Mouse (Mus musculus) mature B cell (primary cell): ENCODE measurements around the gene Dbp.

Source experiments
- in situ Hi-C: fragments of 300-500 bp; cut with MboI; formaldehyde crosslinking; loops from 2 replicates; pipeline ENCODE4 v1.14.3; 2019

Gene Dbp

DNA sequence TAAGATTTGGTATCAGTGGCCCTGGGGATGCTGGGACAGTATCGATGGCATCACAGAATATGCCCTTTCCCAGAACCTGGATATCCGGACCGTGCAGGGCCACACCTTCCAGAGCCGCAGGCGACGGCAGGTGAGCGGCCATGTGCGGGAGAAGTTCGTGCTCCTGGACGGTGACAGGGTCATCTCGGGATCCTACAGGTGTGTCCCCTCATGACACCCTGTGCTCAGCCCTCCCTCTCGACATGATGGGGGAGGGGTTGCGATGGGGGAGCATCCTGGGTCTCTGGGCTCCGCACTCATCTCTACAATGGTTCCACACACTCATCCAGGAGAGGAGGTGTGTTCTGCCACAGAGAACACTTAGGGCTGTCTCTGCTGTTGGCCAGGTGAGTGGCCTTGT lies 18.9 kb downstream of the Dbp start:
- in situ Hi-C loops, result no loop called here

DNA sequence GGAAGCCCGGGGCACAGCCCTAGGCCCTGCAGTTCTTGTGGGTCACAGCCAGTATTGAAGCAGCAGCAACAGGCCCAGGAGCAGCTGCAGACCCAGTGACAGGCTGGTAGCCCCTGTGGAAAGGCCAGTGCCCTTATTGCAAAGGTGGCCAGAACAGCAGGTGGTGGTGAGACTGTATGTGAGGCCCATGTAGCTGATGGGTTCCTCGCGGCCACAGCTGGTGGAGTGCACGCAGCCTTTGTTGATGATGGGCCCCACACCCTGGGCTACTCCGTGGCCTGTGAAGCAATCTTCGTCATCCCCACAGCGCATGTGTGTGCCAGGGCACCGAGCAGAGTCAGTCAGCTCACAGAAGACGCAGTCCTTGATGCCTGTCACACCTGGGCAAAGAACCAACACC lies 20.3 kb downstream of the Dbp start:
- in situ Hi-C loops, result no loop called here

DNA sequence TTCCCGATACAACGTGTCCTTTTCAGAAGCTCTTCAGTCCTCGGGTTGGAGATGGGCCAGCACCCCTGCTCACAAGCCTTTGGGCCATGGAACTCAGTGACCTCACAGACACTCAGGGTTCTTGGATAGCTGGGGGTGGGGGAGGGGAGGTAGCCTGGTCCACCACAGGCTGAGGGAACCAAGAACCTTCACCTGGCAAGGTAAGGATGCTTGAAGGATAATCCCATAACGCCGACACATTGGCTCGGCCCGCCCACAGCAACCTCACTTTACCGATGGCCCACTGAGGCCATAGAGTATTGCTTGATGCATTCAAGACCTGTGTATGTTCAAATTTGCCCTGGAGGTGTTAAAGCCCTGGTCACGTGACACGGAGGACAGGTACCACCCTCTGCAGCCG lies 20.8 kb downstream of the Dbp start, which contains the start of gene Spaca4:
Spaca4 (minus strand) TSS at position 101 of the 400 bp plus-strand sequence.
- in situ Hi-C loops, result no loop called here

DNA sequence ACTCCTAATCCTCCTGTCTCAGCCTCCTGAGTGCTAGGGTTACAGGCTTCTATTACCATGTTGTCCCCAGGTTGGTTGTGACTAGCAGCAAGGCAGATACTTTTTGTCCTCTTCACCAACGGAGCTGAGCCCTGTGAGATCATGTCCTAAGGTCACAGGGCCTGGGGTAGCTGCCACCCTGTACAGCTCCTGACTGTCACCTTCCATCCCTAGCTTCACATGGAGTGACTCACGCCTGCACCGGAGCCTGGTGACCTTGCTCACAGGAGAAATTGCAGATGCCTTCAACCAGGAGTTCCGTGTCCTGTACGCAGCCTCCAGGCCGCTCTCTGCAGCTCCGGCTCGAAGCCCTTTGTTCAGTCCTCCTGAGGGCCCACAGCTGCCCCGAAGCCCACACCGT lies 21.5 kb downstream of the Dbp start:
- in situ Hi-C loops, result no loop called here

DNA sequence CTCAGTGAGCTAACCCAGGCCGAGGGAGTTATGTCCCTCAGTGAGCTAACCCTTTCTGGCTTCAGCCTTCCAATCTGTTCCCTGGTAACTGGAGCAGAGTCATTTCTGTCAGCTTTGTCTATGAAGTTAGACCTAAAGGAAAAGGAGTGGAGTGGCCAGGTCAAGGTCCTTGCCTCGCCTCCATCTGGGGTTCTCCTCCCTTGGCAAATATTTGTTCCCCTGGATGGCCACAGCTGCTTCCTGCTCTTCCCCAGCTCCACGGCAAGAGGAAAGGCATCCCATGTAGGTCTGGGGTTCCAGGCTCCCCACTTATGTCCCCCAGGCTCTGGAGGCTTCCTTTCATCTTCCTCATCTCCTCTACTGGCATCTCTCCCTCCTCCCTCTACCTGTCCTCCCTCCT lies 22.7 kb downstream of the Dbp start:
- in situ Hi-C loops, result no loop called here

DNA sequence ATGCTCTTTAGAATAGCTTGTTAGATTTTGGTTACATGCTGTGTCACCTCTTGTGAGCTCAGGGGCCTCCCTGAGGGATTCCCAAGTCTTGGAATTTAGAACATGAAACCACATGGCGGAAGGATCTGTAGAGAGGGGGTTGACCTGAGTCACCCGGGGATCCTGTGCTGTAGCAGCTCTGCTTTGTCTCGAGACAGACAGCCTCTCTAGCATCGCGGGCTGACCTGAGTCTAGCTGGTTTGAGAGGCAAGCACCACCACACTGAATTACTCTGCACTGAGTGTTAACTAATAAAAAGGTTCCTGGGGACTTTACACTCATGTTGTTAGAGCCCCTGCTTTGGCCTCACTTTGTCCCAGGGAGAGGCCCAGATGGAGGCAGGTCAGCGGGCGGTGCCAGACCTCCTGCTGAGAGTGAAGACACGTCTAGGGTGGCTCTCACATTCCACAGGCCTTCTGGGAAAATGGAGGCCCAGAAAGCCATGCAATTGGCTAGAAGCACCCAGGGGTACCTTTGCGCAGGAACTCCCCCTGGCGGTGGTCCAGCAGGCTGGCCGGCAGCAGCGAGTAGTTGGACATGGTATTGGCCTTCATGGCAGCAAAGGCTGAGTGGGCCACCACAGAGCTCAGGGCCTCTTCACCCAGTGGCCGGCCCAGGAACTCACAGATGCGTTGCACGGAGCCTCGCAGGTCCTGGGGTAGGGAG lies 26.0 kb downstream of the Dbp start:
- in situ Hi-C loops, result loop anchor here (5.0 to 10.0 kb wide), 2 partner anchors 71 to 204 kb away; no protein-coding TSS in a partner anchor

DNA sequence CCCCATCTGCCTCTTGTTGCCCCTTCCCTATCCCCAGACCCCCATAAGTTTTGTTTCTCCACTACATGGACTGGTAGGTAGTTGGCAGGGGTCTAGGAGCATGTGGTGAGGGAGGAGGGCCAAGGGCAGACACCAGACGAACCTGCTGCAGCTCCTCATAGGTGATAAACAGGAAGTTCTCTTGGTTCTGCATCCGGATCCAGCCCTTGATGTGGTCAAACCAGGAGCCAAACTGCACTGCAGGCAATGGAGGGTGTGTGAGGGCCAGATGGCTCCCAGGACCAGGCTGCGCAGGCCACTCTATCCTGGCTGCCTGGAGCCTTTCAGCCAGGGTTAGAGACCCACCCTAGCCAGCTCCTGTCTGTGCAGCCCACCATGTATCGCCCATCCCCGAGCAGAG lies 28.6 kb downstream of the Dbp start:
- in situ Hi-C loops, result loop anchor here (5.0 to 10.0 kb wide), 2 partner anchors 69 to 201 kb away; no protein-coding TSS in a partner anchor

DNA sequence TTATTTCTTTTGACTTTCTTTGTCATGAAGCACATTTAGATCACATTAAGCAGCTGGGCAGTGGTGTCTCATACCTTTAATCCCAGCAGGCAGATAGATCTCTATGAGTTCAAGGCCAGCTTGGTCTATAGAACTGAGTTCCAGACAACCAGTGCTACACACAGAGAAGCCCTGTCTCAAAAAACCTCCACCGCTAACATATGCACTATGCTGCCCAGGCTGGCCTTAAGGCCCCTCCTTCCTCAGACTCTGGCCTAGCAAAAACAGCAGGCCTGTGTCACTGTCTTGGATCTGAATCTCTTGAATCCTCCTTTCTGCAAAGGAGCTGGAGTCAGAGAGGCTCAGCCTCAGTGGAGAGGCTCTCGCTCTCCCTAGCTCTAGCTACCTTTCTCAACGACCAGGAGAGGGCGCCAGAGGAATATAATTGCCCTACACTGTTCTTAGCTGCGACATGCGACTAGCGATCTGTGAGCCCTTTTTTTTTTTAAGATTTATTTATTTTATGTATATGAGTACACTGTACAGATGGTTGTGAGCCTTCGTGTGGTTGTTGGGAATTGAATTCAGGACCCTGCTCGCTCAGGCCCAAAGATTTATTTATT lies 34.4 kb downstream of the Dbp start:
- in situ Hi-C loops, result loop anchor here (10.0 kb wide), 1 partner anchor 196 kb away; no protein-coding TSS in a partner anchor

DNA sequence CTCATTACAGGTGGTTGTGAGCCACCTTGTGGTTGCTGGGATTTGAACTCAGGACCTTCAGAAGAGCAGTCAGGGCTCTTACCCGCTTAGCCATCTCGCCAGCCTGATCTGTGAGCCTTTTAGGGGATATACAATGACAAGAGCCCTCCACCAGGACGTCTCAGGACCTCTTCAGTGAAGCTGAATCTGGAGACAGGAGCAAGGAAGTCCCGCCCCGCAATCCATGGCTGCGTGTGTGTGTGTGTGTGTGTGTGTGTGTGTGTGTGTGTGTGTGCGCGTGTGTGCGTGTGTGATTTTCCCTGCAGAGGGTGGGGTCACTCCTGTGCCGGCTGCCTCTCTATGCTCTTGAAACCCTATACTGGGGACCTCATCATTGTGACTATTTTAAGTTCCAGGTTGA lies 34.9 kb downstream of the Dbp start:
- in situ Hi-C loops, result loop anchor here (10.0 kb wide), 1 partner anchor 195 kb away; no protein-coding TSS in a partner anchor

DNA sequence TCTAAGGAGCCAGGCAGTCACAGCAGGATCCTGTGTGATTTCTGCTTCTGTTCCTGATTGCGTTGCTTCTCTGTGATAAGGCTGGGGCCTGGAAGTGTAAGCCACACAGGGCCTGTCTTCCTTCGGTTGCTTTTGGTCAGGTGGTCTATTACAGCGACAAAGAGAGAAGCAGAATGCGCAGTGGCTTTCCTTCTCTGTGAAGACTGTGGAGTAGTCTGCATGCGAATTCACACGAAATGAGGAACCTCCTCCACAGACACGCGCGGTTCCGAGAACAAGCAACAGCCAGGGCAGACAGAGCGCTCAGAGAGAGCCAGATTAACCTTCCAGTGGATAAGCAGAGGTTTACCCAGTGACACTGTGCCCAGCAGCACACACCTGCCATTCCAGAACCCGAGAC lies 36.4 kb downstream of the Dbp start:
- in situ Hi-C loops, result no loop called here

DNA sequence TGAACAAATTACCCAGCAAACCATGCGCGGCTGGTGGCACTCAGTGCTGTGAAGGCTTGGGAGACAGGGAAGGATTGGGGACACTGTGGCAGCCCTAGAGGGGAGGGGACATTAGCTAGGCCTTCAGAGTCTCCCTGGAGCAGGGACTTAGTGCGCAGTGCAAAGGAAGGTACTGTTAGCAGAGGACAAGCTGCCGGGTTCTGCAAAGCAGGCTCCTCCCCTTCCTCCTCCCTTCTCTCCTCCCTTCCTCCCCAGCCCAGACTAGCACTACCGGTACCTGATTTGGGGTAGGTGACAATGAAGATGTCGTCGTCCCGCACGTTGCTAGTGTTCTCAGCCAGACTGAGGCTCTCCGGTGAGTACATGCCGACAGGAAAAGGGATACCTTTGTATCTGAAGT lies 36.9 kb downstream of the Dbp start:
- in situ Hi-C loops, result no loop called here

DNA sequence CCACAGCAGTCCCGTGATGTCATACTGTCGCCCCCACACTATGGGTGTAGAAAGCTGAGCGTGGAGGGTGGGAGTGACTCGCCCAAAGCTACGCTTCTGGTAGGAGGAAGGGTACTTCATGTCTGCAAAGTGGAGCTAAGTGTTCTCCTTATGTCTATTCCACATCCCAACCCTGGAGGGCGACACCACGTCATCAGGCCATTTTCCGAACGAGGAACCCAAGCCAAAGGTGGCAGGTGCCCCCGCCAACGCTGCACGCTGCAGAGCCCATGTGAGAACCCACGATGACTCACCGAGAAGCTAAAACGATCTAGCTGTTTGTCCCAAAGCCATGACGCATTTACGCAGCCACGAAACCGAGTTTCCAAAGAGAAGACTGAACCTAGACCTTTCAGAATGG lies 37.5 kb downstream of the Dbp start:
- in situ Hi-C loops, result no loop called here

DNA sequence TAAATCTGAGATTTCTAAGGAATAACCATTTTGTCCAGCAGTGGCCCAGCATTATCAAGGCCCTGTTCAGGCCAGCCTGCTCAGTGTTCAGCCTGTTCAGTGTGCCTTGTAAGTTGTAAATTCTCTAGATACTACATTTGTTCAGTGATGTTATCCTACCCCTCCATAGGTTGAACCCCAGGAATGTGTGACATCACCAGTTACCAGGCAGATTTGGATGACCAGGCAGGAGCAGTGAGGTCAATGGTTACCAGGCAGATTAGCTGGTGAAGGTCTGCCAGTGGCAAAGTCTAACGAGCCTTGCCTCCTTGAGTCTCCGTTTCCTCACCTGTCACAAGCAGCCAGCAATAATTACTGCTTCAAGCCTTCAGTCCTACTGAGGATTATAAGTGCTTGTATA lies 39.5 kb downstream of the Dbp start:
- in situ Hi-C loops, result no loop called here

DNA sequence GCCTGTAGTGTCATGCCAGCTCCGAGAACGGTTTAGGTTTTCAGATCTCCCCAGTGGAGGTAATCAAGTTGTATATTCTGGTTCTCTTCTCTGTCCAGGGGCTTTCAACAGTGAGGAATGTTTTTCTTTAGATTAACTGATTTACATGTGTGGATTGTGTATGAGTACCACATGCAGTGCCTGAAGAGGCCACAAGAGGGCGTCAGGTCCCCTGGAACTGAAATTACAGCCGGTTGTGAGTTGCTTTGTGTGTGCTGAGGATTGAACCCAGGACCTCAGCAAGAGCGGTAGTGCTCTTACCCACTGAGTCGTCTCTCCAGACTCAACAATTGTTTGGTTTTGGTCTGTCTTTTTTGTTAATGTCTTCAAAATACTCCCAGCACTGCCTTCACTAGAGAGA lies 41.6 kb downstream of the Dbp start:
- in situ Hi-C loops, result no loop called here

DNA sequence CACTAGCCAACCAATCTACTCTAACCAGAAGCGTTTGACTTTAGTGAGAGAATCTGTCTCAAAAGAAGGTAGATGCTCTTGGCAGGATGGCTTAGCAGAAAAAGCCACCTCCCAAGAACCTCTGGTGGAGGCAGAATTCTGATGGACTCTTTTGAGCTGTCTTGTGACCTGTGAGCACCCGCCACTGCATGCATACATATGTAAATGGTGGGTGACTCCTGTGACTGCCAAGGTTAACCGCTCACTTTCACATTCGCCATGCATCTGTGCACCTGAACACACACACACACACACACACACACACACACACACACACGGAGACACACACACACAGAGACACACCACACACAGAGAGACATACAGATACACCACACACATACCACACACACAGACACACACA lies 42.6 kb downstream of the Dbp start:
- in situ Hi-C loops, result no loop called here

DNA sequence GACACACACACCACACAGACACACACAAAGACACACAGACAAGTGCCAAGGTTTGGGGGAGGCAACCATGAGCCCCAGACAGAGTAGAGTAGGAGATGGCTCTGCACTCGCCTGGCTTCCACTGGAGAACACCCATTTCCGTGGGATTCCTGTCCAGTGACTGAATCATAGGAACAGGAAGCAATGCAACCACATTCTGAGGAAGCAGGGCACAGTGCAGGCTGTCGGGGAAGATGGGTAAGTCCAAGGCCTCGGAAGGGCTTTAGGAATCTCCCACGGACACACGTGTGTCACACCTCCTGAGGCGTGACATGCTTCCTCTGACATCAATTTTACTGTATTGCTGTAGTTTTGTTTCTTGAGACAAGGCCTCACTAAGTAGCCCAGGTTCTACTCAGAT lies 43.2 kb downstream of the Dbp start:
- in situ Hi-C loops, result no loop called here

DNA sequence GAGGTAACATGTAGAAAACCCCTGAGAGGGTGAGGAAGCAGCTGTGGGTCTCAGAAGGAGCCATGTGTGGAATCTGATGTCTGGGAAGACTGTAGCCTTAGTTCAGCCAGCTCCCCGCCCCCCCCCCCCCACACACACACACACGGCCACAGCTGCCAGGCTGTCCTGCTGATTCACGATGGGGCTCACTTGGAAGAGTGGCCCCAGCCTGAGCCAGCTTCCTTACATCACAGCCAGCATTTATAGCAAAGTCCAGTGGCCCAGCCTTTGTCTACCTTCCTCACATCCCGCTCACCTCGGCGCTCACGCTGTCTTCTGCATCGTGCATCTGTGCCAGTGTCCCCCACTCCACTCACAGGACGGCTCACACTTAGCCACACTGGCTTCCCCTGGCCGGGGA lies 44.5 kb downstream of the Dbp start:
- in situ Hi-C loops, result no loop called here

DNA sequence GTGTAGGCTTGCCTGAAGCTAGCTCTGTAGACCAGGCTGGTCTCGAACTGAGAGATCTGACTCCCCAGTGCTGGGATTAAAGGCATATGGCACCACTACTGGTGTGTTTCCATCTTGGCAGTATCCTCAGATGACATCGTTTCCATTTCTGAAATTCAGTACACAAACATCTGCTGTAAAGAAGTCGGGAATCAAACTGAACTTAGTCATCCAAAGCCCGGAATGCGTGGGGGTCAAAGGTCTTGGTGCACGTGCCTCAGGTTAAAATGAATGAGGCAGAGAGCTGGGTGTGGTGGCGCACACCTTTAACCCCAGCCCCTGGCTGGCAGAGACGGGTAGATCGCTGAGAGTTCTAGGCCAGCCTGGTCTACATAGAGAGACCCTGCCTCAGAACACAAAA lies 45.3 kb downstream of the Dbp start:
- in situ Hi-C loops, result no loop called here

DNA sequence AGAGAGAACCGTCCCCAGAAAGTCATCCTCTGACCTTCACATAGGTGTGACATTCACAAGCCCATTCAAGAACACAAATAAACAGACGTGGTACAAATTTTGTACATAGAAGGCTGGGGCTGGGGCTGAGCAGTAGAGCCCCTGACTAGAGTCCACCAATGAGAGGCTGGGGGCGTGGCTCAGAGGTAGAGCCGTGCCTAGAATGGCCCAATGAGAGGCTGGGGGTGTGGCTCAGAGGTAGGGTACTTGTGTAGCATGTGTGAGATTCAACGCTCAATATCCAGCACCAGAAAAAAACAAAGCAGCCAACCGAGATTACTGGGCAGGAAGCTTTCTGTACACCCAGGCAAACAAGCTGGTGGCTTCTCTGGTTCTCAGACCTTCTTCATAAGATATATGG lies 50.8 kb downstream of the Dbp start:
- in situ Hi-C loops, result no loop called here

DNA sequence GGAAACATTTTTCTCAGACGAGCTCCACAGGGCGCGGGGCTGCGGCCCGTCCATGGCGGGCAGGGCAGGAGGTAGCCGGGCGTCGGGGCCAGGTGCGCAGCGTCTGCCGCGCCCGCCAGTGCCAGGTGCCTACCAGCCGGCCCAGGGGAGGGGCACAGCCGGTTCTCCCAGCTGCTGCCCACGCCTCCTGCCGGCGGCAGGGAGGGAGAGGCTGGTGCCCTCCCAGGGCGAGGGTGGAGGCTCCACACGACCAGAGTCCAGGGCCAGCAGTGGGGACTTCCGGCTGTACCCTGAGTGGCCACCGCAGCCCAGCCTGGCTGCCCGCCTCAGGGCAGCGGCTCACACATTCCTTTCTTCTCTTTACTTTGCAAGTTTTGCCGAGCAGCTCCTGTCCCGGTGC lies 54.5 kb downstream of the Dbp start:
- in situ Hi-C loops, result no loop called here
